Mouse (Mus musculus): ENCODE measurements around the gene Rara. TPM values are rescaled to one million over a fixed set of nuclear protein-coding genes. Genes with fewer than 3 reads are reported as not detected.

The Rara gene
- polyA plus RNA-seq, 1 experiment from 2014 or later: 38.4 TPM

DNA sequence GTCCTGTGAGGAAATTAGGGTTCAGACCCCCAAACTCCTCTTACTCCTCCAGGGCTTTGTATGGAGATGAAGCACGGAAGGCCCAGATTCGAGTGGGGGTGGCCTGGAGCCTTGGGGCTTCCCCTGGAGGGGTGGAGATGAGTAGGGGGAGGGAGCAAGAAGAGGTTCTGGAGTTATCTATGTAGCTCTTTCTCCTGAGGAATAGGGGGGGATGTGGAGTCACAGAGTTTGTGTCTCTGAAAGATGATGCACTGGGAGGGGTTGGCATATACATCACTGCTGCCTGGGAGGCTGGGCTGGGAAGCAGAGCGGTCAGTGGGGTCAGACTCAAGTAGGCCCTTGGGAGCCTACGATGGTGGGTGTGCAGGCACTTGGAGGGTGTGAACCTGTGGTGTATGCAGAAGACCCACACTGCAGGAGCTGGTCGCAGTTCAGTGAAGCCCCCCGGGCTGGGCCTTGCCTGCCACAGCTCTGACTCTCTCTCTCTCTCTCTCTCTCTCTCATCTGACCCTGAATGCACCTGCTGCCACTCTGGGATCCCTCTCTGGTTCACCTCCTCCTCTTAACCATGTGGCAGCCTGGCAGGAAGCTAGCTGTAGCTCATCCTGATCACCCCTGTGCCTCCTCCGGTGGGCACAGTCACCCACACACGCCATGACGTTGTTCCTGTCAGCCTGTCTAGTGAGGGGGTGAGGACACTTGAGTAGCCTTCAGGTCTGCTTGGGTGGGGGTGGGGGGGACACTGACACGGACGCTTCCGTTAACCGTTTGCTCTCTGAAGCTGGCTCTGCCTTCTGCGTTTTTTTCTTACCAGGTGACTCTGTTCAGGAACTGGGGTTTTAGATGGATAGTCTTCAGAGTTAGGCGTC is 11.7 kb downstream of the Rara start:
- H3K4me1 ChIP-seq: peaks cover 94% of the 10 kb centered on the region
- H3K36me3 ChIP-seq: no peaks in the 10 kb centered on the region
- peak overlapping the region; percentile 87 for H3K9ac ChIP-seq
- H3K4me3 ChIP-seq: peak overlapping the region; percentile 81
- no peak for ATAC-seq (ENCODE audit: borderline replicate concordance, extremely low read depth, low FRiP score, low TSS enrichment)
- H3K27me3 ChIP-seq: no peaks in the 10 kb centered on the region
- H3K9me3 ChIP-seq: no peaks in the 10 kb centered on the region
- 27% methylated on average over 15 of the region's 15 CpGs for WGBS
- H3K27ac ChIP-seq: peak overlapping the region; percentile 98
- H3K4me2 ChIP-seq: peak overlapping the region; percentile 95

DNA sequence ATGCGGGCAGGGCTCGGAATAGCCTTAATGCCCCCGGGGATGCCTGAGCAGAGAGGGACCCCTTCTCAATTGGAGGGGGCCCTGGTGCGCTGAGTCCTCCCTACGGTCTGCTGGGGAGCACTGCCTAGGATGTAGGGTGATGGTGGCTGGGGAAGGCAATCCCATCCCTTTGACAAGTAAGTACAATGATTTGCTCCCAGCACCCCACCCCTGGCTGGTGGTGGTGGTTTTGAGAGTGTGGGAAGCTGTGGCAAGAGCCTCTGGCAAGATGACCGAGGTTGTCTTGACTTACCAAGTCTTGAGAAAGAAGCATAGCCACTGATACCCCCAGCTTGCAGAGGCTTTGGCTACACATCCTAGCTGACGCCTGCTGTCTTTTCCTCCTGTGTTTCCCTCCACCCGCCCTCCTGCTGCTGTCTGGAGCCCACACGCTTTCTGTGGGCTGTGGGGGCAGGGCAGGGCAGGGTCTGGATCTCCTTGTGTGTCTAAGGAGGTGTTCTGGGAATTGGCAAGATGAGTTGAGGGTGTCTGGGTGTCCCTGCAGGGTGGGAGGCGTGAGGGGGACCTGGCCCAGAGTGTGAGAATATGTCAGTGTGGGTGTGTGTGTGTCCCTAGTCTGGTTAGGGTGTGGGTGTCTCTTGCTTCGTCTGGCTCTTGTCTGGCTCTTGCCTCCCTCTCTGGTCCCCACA is 12.5 kb downstream of the Rara start:
- peak overlapping the region; percentile 95 for H3K4me2 ChIP-seq
- no peaks in the 10 kb centered on the region for H3K27me3 ChIP-seq
- no peak for ATAC-seq (ENCODE audit: borderline replicate concordance, extremely low read depth, low FRiP score, low TSS enrichment)
- H3K9me3 ChIP-seq: no peaks in the 10 kb centered on the region
- peak overlapping the region; percentile 81 for H3K4me3 ChIP-seq
- peak overlapping the region; percentile 98 for H3K27ac ChIP-seq
- H3K36me3 ChIP-seq: no peaks in the 10 kb centered on the region
- H3K4me1 ChIP-seq: peaks cover 95% of the 10 kb centered on the region
- peak overlapping the region; percentile 87; the same call in 1 of the 2 replicates for H3K9ac ChIP-seq
- 32% methylated on average over 11 of the region's 11 CpGs for WGBS

DNA sequence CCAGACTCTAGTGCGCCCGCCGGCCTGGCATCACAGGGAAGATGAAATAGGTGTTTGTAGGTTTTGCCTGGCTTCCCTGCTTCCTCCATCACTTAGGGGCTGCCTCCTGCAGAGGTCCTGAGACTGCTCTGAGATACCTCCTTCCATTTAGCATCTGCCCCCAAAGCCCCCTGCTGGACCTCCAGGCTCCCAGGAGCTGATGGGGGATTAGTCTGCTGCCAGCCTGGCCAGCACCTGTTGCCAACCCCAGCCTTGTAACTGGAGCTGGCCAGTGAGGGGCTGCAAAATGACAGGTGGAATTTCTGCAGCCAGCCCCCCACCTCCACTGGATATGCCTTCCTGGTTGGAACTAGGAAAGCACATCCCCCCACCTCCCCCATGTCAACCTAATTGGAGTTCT is 13.2 kb downstream of the Rara start:
- Histone ChIP-seq H3K9ac (peak overlapping the region; percentile 87; the same call in 1 of the 2 replicates), H3K4me1 (peaks cover 96% of the 10 kb centered on the region), H3K27ac (peak overlapping the region; percentile 98), H3K4me2 (peak overlapping the region; percentile 95), H3K36me3 (no peaks in the 10 kb centered on the region), H3K4me3 (peak overlapping the region; percentile 81), H3K27me3 (no peaks in the 10 kb centered on the region), H3K9me3 (no peaks in the 10 kb centered on the region)
- no peak for ATAC-seq (ENCODE audit: borderline replicate concordance, extremely low read depth, low FRiP score, low TSS enrichment)
- WGBS: 23% methylated on average over 3 of the region's 3 CpGs

DNA sequence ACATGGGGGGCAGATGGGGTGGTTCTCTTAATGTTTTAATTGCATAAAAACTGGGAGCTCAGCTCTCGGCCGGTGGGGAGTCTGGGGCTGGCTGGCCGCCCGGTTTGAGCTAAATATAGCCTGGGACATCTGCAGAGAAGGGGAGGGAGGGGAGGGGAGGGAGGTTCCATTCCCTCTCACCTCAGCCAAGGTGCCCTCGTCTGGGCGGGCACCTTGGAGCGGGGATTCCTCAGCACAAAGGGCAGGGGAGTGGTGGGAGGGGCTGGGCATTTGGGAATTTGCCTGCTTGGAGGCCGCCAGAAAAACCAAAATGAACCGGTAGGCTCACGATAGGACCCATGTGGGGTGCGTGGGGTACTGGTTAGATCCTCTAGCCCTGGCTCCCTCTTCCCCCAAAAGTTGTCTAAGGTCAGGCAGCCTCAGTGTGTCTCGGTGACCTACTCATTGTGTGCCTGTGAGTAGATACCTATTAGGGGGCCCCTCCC is 13.8 kb downstream of the Rara start:
- Histone ChIP-seq H3K27me3 (no peaks in the 10 kb centered on the region), H3K9me3 (no peaks in the 10 kb centered on the region), H3K36me3 (no peaks in the 10 kb centered on the region), H3K27ac (peak overlapping the region; percentile 98), H3K4me3 (peak overlapping the region; percentile 81), H3K4me2 (peak overlapping the region; percentile 95), H3K4me1 (peaks cover 94% of the 10 kb centered on the region), H3K9ac (peak overlapping the region; percentile 87)
- no peak for ATAC-seq (ENCODE audit: borderline replicate concordance, extremely low read depth, low FRiP score, low TSS enrichment)
- 2% methylated on average over 12 of the region's 12 CpGs for WGBS

DNA sequence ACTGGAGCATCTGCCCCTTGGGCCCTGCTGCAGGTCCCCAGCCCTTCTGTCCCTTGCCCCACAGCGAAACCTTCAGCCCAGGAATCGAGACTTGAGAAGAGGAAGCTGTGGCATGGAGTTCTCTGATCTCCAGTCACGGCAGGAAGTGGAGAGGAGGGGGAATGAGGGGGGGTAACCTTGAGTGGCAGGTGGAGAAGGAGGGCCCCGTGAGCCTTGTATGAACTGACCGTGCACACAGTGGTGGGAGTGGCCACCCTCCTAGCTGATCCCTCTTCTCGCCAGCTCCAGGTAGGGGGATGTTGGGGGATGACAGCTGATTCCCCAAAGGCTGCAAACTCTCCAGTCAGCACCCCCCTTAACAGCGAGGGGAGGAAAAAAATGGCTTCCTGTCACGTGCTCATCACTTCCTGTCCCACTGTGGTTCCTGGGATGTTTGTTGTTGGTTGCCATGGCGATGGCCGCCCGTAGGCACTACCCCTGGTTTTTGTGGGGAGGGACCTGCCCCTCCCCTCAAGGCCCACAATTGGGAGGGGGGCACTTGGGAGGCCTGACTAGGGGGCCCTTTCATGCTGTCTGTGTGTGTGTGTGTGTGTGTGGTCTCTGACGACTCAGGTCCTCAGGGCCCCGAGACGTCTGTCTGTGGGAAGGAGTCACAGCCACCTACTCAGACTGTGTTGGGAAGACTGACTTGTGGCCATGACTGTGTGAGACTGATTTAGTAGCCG is 14.4 kb downstream of the Rara start:
- H3K4me1 ChIP-seq: peaks cover 90% of the 10 kb centered on the region
- H3K9me3 ChIP-seq: no peaks in the 10 kb centered on the region
- no peaks in the 10 kb centered on the region for H3K27me3 ChIP-seq
- ATAC-seq (ENCODE audit: borderline replicate concordance, extremely low read depth, low FRiP score, low TSS enrichment): peak; percentile 16; the same call in 1 of the 2 replicates
- 1% methylated on average over 15 of the region's 15 CpGs for WGBS
- H3K36me3 ChIP-seq: no peaks in the 10 kb centered on the region
- peak overlapping the region; percentile 95 for H3K4me2 ChIP-seq
- H3K9ac ChIP-seq: peak overlapping the region; percentile 87
- H3K4me3 ChIP-seq: peak overlapping the region; percentile 81
- peak overlapping the region; percentile 98 for H3K27ac ChIP-seq

DNA sequence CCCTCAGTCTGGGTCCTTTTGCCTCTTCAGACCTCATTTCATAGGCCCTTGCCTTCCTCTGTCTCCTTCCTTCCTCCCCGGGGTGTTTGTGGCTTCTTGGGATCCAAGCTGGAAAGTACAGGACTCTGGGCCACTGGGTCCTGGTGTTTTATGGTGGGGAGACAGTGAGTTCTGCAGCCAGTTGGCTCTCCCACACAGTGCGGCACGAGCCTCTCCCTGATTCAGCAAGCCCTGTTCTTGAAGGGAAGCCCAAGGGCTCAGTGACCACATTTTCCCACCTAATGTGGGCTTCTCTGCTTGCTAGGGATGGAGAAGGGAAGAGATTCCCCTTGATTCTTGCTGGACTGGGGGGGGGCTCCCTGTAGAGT is 14.9 kb downstream of the Rara start:
- H3K27ac ChIP-seq: peak overlapping the region; percentile 98
- no peaks in the 10 kb centered on the region for H3K27me3 ChIP-seq
- no peaks in the 10 kb centered on the region for H3K9me3 ChIP-seq
- 31% methylated on average over 3 of the region's 3 CpGs for WGBS
- no peak for ATAC-seq (ENCODE audit: borderline replicate concordance, extremely low read depth, low FRiP score, low TSS enrichment)
- peak overlapping the region; percentile 95 for H3K4me2 ChIP-seq
- H3K4me1 ChIP-seq: peaks cover 90% of the 10 kb centered on the region
- no peaks in the 10 kb centered on the region for H3K36me3 ChIP-seq
- 0 out of 2 replicates have a peak overlapping the region, but pooled peaks have one; percentile 87 for H3K9ac ChIP-seq
- H3K4me3 ChIP-seq: peak overlapping the region; percentile 81

DNA sequence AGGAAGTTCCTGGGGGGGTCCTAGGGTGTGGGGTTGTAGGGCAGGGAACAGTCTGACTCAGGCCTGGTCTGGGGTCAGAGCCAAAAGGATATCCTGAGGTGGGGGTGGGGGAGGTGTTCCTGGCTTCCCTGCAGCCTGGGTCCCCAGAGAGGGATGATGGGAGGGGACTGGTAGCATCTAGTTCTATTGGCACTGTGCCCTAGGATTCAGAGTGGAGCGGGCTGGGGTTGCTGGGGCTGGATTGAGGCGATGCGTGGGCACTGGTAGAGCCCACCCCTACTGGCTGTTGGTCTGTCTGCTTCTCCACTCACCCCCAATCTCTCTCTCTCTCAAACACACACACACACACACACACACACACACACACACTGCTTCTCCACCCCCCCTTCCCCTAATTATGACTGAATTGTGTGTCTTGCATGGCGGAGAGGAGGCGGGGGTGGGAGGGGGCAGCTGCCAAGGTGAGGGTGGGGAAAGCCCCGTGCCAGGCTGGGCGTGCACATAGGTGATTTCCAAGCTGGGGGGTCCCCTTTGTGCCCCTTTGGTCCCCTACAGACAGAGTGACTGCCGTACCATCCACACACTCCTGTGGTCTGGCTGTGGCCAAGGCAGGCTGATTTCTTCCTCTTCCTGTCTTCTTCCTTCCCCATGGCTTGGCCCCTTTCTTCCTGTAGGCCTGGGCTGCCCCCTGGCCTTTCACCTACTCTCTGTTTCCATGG is 15.5 kb downstream of the Rara start:
- peak; percentile 52 for ATAC-seq (ENCODE audit: borderline replicate concordance, extremely low read depth, low FRiP score, low TSS enrichment)
- peak overlapping the region; percentile 87; the same call in 1 of the 2 replicates for H3K9ac ChIP-seq

DNA sequence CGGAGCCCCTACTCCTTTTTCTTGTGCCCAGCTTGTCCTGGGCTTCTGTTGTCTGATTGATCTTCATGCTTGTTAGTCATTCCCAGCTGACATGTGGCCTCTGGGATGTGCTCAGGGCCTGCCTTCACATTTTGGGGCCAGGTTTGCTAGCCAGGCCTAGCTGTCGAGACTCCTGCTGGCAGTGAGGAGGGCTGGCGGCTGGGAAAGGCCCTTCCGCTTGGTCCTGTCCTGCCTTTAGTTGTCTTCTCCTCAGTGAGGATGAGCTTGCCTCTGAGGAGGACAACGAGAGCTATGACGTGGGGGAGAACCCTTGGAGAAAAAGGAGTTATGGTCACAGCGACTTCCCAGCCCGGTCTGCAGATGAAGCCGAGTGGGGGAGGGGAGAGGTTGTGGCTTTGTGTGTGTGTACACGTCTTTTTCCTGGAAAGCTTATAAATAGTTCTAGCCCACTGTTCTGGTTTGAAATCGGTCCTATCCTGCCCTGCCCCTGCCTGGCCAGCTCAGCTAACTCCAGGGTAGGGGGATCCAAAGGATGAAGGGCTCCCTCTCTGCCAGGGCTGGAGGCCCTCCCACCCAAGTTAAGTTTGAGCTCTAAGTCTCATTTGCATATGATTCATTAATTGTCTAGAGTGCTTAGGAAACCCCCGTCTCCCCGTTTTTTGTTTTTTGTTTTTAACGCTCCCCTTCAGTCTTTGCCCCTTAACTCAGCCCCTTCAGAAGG is 16.3 kb downstream of the Rara start:
- 28% methylated on average over 14 of the region's 14 CpGs for WGBS
- Histone ChIP-seq H3K4me1 (peaks cover 91% of the 10 kb centered on the region), H3K27me3 (no peaks in the 10 kb centered on the region), H3K4me2 (peak overlapping the region; percentile 95), H3K9ac (peak overlapping the region; percentile 29), H3K36me3 (no peaks in the 10 kb centered on the region), H3K9me3 (no peaks in the 10 kb centered on the region), H3K4me3 (peak overlapping the region; percentile 6; the same call in 1 of the 2 replicates), H3K27ac (peak overlapping the region; percentile 98)
- no peak for ATAC-seq (ENCODE audit: borderline replicate concordance, extremely low read depth, low FRiP score, low TSS enrichment)

More for the DNA sequence above, 15.5 kb downstream of the Rara start:
- 22% methylated on average over 4 of the region's 8 CpGs for WGBS
- Histone ChIP-seq H3K27ac (peak overlapping the region; percentile 98), H3K4me1 (peaks cover 92% of the 10 kb centered on the region), H3K4me2 (peak overlapping the region; percentile 95), H3K9me3 (no peaks in the 10 kb centered on the region), H3K4me3 (peak overlapping the region; percentile 6; the same call in 1 of the 2 replicates), H3K27me3 (no peaks in the 10 kb centered on the region), H3K36me3 (no peaks in the 10 kb centered on the region)

DNA sequence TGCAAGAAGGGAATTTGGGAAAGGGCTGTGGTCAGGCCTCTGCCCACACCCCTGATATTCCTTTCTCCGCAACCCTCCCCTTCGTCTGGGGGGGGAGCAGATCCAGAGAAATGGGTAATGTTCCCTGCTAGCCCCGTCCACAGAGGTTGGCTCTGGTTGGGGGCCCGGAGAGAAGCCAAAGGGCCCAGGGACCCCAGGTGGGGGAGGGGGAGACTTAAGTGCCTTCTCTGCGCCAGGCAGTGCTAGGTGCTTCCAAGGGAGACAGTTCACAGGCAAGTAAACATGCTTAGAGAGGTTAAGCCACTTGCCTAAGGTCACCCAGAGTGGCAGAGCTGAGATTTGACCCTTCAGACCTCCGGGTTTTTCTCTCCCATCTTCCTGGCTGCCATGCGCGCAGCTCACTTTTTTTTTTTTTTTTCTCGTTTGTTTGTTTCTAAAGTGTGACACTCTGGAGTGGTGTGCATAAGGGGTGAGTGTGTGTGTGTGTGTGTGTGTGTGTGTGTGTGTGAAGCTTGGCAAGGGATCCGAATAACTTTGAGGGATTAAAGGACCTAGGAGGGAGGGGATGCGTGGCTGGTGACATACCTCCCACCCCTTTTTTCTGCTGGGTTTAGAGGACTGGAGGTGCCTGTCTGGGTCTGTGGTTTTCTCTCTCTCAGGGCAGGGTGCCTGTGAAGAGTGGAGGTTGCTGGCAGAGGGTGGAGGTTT is 17.4 kb downstream of the Rara start:
- WGBS: 16% methylated on average over 11 of the region's 11 CpGs
- H3K9me3 ChIP-seq: no peaks in the 10 kb centered on the region
- H3K4me1 ChIP-seq: peaks cover 89% of the 10 kb centered on the region
- H3K4me3 ChIP-seq: no peak overlapping the region
- ATAC-seq (ENCODE audit: borderline replicate concordance, extremely low read depth, low FRiP score, low TSS enrichment): no peak
- H3K36me3 ChIP-seq: no peaks in the 10 kb centered on the region
- H3K4me2 ChIP-seq: peak overlapping the region; percentile 95
- peak overlapping the region; percentile 98 for H3K27ac ChIP-seq
- H3K27me3 ChIP-seq: no peaks in the 10 kb centered on the region
- peak overlapping the region; percentile 29; the same call in 1 of the 2 replicates for H3K9ac ChIP-seq

DNA sequence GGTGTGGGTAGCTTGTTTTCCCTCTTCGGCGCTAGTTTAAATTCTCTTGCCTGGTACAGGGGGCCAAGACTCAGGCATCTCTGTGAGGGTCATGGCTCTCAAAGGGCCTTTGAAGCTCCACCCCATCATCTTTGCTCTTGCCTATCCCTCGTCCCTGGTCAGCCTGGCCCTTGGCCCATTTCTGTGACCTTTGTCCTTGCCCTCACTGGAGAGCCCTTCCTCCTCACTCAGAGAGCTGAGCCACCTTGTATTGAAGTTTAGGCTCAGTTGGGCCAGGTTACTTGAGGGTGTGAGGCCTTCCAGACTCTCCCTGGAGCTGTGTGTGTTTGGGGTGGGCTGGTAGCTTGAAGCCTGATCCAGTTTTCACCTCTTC is 18.0 kb downstream of the Rara start:
- Histone ChIP-seq H3K9me3 (no peaks in the 10 kb centered on the region), H3K9ac (no peak overlapping the region), H3K36me3 (no peaks in the 10 kb centered on the region), H3K4me2 (no peak overlapping the region), H3K27me3 (no peaks in the 10 kb centered on the region), H3K4me1 (peaks cover 89% of the 10 kb centered on the region), H3K4me3 (no peak overlapping the region), H3K27ac (peak overlapping the region; percentile 98)
- 24% methylated on average over 3 of the region's 3 CpGs for WGBS
- no peak for ATAC-seq (ENCODE audit: borderline replicate concordance, extremely low read depth, low FRiP score, low TSS enrichment)
